Mouse (Mus musculus): ENCODE measurements around the gene Arsj. TPM values are rescaled to one million over a fixed set of nuclear protein-coding genes. Genes with fewer than 3 reads are reported as not detected.

Gene Arsj
- total RNA-seq, 1 experiment = 0.09 TPM

DNA sequence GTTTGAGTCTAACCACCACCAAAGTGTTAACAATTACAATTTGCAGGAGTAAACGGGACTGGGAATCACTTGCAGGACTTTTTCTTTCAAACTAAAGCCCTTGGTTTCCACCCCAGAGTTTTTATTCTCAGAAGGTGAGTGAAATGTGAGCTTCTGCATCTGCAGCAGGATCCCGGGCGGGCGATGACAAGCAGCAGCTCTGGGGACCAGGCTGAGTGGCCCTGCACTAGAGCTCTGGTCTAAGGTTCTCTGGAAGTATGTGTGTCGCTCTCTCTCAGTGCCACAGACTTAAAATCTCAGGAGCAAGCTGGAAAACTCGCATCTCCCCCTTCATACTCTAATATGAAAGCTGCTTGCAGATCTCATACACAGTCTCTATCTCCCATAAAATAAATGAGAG, 15.8 kb downstream of the Arsj start:
- in situ Hi-C loops (cut with MboI; ENCODE audit: low sequenced_read_pairs in 2 of 2, unreplicated experiment in 2 of 2) = no loop called here
- Histone ChIP-seq H3K4me1 (ENCODE audit: control insufficient read depth in 2 of 2, insufficient read depth in 2 of 2, low read length in 2 of 2, poor library complexity in 1 of 2) (no peaks in the 10 kb centered on the region), H3K36me3 (ENCODE audit: control insufficient read depth, insufficient read depth, low read length, poor library complexity, severe bottlenecking) (no peaks in the 10 kb centered on the region), H3K9ac (ENCODE audit: insufficient read depth, low read depth, low read length, poor library complexity, severe bottlenecking) (no peak overlapping the region), H3K4me3 (ENCODE audit: insufficient read depth in 1 of 2, low read depth in 1 of 2, low read length in 2 of 2, poor library complexity in 1 of 2, severe bottlenecking in 1 of 2) (no peak overlapping the region), H3K27ac (ENCODE audit: insufficient read depth, low read depth, low read length, poor library complexity, severe bottlenecking) (no peak overlapping the region), H3K9me3 (ENCODE audit: control insufficient read depth, insufficient read depth, low read depth, low read length) (no peaks in the 10 kb centered on the region)
- DNase-seq (ENCODE audit: low read depth, low spot score) = no peak
- TF ChIP-seq HCFC1 (IDR thresholded peaks at IDR 0.05; ENCODE audit: borderline replicate concordance, insufficient read depth, low read length) (no peak), ZC3H11A (IDR thresholded peaks at IDR 0.05; ENCODE audit: borderline replicate concordance, low read depth, low read length) (no peak), MAFK (IDR thresholded peaks at IDR 0.05; ENCODE audit: insufficient read depth, low read depth, low read length) (no peak), CHD2 (IDR thresholded peaks at IDR 0.05; ENCODE audit: low read depth, low read length) (no peak), ZNF384 (IDR thresholded peaks at IDR 0.05; ENCODE audit: low read depth, low read length) (no peak)

DNA sequence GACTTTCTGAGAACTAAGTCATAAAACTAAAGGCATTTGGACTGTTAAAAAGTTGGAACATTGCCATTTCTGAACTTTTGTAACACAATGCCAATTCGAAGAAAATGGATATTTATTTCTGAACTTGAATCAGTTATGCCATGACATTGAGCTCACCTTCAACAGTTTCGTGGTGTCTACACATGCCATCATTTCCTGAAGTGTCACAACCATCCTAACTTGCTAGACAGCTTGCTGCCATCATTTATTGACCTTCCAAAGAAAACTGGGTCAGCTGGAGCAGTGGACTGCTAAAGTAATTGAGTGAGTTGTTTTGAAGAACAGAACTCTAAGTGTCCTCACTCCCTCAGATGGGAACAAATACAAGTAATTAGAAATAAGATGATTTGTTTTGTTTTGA, 16.2 kb downstream of the Arsj start:
- H3K4me3 ChIP-seq (ENCODE audit: insufficient read depth in 1 of 2, low read depth in 1 of 2, low read length in 2 of 2, poor library complexity in 1 of 2, severe bottlenecking in 1 of 2) = no peak overlapping the region
- H3K9me3 ChIP-seq (ENCODE audit: control insufficient read depth, insufficient read depth, low read depth, low read length) = no peaks in the 10 kb centered on the region
- no peaks in the 10 kb centered on the region for H3K36me3 ChIP-seq (ENCODE audit: control insufficient read depth, insufficient read depth, low read length, poor library complexity, severe bottlenecking)
- no peaks in the 10 kb centered on the region for H3K4me1 ChIP-seq (ENCODE audit: control insufficient read depth in 2 of 2, insufficient read depth in 2 of 2, low read length in 2 of 2, poor library complexity in 1 of 2)
- H3K9ac ChIP-seq (ENCODE audit: insufficient read depth, low read depth, low read length, poor library complexity, severe bottlenecking) = no peak overlapping the region
- in situ Hi-C loops (cut with MboI; ENCODE audit: low sequenced_read_pairs in 2 of 2, unreplicated experiment in 2 of 2) = no loop called here
- H3K27ac ChIP-seq (ENCODE audit: insufficient read depth, low read depth, low read length, poor library complexity, severe bottlenecking) = no peak overlapping the region
- no peak for DNase-seq (ENCODE audit: low read depth, low spot score)
- no peak for TF ChIP-seq ZC3H11A (IDR thresholded peaks at IDR 0.05; ENCODE audit: borderline replicate concordance, low read depth, low read length)
- TF ChIP-seq MAFK (IDR thresholded peaks at IDR 0.05; ENCODE audit: insufficient read depth, low read depth, low read length) = no peak
- no peak for TF ChIP-seq CHD2 (IDR thresholded peaks at IDR 0.05; ENCODE audit: low read depth, low read length)
- TF ChIP-seq ZNF384 (IDR thresholded peaks at IDR 0.05; ENCODE audit: low read depth, low read length) = no peak

DNA sequence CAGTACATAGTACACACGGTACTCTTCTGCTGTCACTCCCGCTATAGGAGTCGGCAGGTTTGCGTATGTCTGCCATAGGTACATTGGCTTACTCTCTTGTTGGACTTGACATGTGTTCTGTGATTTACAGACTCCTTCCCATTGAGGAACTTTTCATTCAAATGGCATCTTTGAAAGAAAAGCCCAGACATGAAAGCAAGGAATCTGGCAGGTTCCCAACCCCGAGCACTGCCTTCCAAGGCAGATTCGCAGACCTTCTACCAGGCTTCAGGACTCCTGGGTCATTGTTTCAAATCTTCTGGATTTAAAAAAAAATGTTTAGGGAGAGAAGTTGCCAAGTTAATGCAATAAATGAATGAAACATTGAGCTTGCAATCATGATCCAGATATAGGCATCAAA, 19.8 kb downstream of the Arsj start:
- TF ChIP-seq CHD2 (IDR thresholded peaks at IDR 0.05; ENCODE audit: low read depth, low read length) = no peak
- no peak for TF ChIP-seq ZNF384 (IDR thresholded peaks at IDR 0.05; ENCODE audit: low read depth, low read length)
- TF ChIP-seq HCFC1 (IDR thresholded peaks at IDR 0.05; ENCODE audit: borderline replicate concordance, insufficient read depth, low read length) = no peak
- TF ChIP-seq ZC3H11A (IDR thresholded peaks at IDR 0.05; ENCODE audit: borderline replicate concordance, low read depth, low read length) = no peak
- no peak for TF ChIP-seq MAFK (IDR thresholded peaks at IDR 0.05; ENCODE audit: insufficient read depth, low read depth, low read length)
- in situ Hi-C loops (cut with MboI; ENCODE audit: low sequenced_read_pairs in 2 of 2, unreplicated experiment in 2 of 2) = no loop called here
- no peak overlapping the region for H3K4me3 ChIP-seq (ENCODE audit: insufficient read depth in 1 of 2, low read depth in 1 of 2, low read length in 2 of 2, poor library complexity in 1 of 2, severe bottlenecking in 1 of 2)
- no peaks in the 10 kb centered on the region for H3K36me3 ChIP-seq (ENCODE audit: control insufficient read depth, insufficient read depth, low read length, poor library complexity, severe bottlenecking)
- H3K9me3 ChIP-seq (ENCODE audit: control insufficient read depth, insufficient read depth, low read depth, low read length) = no peaks in the 10 kb centered on the region
- DNase-seq (ENCODE audit: low read depth, low spot score) = no peak
- no peak overlapping the region for H3K9ac ChIP-seq (ENCODE audit: insufficient read depth, low read depth, low read length, poor library complexity, severe bottlenecking)
- H3K4me1 ChIP-seq (ENCODE audit: control insufficient read depth in 2 of 2, insufficient read depth in 2 of 2, low read length in 2 of 2, poor library complexity in 1 of 2) = no peaks in the 10 kb centered on the region
- H3K27ac ChIP-seq (ENCODE audit: insufficient read depth, low read depth, low read length, poor library complexity, severe bottlenecking) = no peak overlapping the region

DNA sequence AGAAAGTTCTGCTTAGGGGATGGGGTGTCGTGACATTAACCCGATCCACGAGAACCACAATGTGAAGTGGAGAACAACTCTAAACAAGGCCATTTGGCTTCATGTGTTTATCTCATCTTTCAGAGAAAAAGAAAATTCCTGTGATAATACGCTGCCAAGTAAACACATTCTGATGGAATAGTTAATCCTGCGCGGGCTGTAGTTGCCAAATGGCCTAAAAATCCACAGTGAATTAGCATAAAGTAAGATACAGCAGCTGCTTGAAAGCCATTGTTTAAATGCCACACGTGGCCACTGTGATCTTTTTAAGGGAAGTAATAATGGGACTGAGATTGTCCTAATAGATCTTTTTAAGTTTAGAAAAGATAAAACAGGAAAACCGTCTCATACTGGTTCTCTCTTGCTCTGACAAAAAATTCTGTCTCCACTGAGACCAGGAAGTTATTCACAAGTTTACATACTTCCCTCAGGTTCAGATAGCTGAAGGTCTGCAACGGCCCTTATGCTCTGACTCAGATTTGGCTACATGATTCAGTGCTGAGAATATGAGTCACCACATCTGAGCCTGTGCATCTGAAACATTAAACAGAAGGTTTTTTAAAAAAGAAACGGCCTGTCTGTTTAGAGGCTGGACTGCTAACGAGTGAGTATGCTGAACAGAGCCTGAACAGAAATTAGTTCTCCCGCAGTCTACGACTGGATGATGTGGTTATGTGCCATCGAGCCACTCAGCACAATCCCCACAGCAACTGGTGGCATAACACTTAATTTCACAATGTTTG, 21.4 kb downstream of the Arsj start:
- TF ChIP-seq CHD2 (IDR thresholded peaks at IDR 0.05; ENCODE audit: low read depth, low read length) (no peak), HCFC1 (IDR thresholded peaks at IDR 0.05; ENCODE audit: borderline replicate concordance, insufficient read depth, low read length) (no peak), ZNF384 (IDR thresholded peaks at IDR 0.05; ENCODE audit: low read depth, low read length) (no peak), MAFK (IDR thresholded peaks at IDR 0.05; ENCODE audit: insufficient read depth, low read depth, low read length) (no peak), ZC3H11A (IDR thresholded peaks at IDR 0.05; ENCODE audit: borderline replicate concordance, low read depth, low read length) (no peak)
- no peak overlapping the region for H3K27ac ChIP-seq (ENCODE audit: insufficient read depth, low read depth, low read length, poor library complexity, severe bottlenecking)
- H3K9ac ChIP-seq (ENCODE audit: insufficient read depth, low read depth, low read length, poor library complexity, severe bottlenecking) = no peak overlapping the region
- H3K4me3 ChIP-seq (ENCODE audit: insufficient read depth in 1 of 2, low read depth in 1 of 2, low read length in 2 of 2, poor library complexity in 1 of 2, severe bottlenecking in 1 of 2) = no peak overlapping the region
- DNase-seq (ENCODE audit: low read depth, low spot score) = no peak
- no peaks in the 10 kb centered on the region for H3K36me3 ChIP-seq (ENCODE audit: control insufficient read depth, insufficient read depth, low read length, poor library complexity, severe bottlenecking)
- in situ Hi-C loops (cut with MboI; ENCODE audit: low sequenced_read_pairs in 2 of 2, unreplicated experiment in 2 of 2) = no loop called here
- H3K4me1 ChIP-seq (ENCODE audit: control insufficient read depth in 2 of 2, insufficient read depth in 2 of 2, low read length in 2 of 2, poor library complexity in 1 of 2) = no peaks in the 10 kb centered on the region
- H3K9me3 ChIP-seq (ENCODE audit: control insufficient read depth, insufficient read depth, low read depth, low read length) = no peaks in the 10 kb centered on the region
